Mouse (Mus musculus): ENCODE data around the gene Brd9.

Brd9 gene

GRCm38 (mm10) chr13:73937321-73938176 lies at the start of gene Brd9, which contains the start of gene Trip13:
Brd9 (plus strand) TSS chr13:73937811.
Trip13 (minus strand) TSS chr13:73937784.
- DNase-seq (ENCODE audit: low spot score in 2 of 2): peak; percentile 86 to 94

GRCm38 (mm10) chr13:73892493-73893178 lies 45.0 kb upstream of the Brd9 start:
- DNase-seq (ENCODE audit: low spot score in 2 of 2): no peak

DNA sequence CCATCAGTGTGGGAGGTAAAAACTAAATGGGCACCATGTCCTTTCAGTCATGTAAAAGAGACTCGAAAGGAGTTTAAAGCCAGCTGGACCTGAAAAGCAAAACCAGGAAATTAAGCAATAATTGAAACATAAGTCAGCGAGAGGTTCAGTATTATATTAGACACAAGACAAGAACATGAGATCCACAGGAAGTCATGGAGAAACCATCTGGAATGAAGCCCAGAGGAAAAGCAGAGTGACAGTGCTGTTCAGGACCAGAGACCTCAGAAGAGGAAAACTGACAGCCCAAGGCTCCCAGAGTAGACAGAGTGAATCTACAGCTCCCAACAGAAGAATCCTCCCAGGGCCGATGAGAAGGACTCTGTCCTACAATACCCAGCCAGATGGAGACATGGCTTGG lies 40.0 kb upstream of the Brd9 start:
- no peak for DNase-seq (ENCODE audit: low spot score in 2 of 2)

- DNase-seq (ENCODE audit: low spot score in 2 of 2): no peak
Measured at GRCm38 (mm10) chr13:73907136-73907535, 30.5 kb upstream of the Brd9 start.

GRCm38 (mm10) chr13:73907683-73908412 lies 29.8 kb upstream of the Brd9 start:
- peak; percentile 9 to 61 for DNase-seq (ENCODE audit: low spot score in 2 of 2)

DNA sequence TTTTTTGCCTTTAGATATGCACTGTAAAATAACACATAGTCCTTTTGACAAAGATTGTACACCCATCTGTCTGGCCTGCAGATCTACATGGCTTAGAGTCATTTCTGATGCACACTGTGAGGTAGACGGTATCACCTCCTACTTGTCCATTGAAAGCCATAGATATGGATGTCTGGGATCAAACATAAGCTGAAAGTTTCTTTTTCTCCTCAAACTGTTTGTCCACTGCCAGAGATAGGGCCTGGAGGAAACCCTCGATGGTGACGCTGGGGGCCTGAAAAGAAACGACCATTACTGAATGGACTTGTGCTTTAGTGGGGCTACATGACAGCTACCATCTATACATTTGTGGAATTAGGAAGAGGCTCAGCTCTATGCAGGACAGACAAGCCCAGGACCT lies 24.5 kb upstream of the Brd9 start:
- DNase-seq (ENCODE audit: low spot score in 2 of 2): no peak

GRCm38 (mm10) chr13:73932201-73932600 lies 5.4 kb upstream of the Brd9 start:
- DNase-seq (ENCODE audit: low spot score in 2 of 2): no peak

GRCm38 (mm10) chr13:73936938-73937320 lies 682 bp upstream of the Brd9 start:
- DNase-seq (ENCODE audit: low spot score in 2 of 2): no peak

DNA sequence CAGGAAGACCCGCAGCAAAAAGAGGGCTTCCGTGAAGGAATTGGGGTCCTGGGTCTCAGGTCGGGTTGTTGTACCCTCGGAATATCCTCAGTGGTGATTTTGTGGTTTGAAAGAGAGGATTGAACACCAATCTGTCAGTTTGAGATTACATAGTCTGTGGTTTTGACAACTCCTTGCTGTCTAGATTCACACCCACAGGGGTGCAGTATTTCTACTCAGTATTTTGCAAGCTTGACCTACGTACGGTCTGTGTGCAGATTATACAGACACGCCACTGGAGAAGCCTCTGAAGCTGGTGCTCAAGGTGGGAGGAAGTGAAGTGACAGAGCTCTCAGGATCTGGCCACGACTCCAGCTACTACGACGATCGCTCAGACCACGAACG lies 558 bp downstream of the Brd9 start:
- DNase-seq (ENCODE audit: low spot score in 2 of 2): peak in 1 of 2 experiments; percentile 3

GRCm38 (mm10) chr13:73939101-73939500 lies 1.5 kb downstream of the Brd9 start:
- no peak for DNase-seq (ENCODE audit: low spot score in 2 of 2)

DNA sequence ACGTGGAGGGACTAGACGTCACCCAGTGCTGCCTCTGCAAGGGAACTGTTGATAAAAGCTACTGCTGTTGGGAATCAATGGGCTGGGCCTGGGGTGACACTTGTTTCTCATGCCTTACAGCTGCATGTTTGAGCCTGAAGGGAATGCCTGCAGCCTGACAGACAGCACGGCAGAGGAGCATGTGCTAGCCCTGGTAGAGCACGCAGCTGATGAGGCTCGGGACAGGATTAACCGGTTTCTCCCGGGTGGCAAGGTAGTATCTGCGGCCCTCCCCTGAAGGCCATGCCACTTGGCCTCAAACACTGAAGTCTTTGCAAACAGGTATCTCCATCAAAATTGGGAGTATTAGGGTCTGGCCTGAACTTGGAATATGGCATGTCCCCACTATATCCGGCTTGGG lies 7.0 kb downstream of the Brd9 start:
- no peak for DNase-seq (ENCODE audit: low spot score in 2 of 2)

GRCm38 (mm10) chr13:73953551-73954130 lies 16.0 kb downstream of the Brd9 start:
- no peak for DNase-seq (ENCODE audit: low spot score in 2 of 2)

GRCm38 (mm10) chr13:73954666-73955065 lies 17.1 kb downstream of the Brd9 start:
- DNase-seq (ENCODE audit: low spot score in 2 of 2): no peak

GRCm38 (mm10) chr13:73955531-73955930 lies 17.9 kb downstream of the Brd9 start:
- no peak for DNase-seq (ENCODE audit: low spot score in 2 of 2)

GRCm38 (mm10) chr13:73960117-73960652 lies 22.6 kb downstream of the Brd9 start:
- no peak for DNase-seq (ENCODE audit: low spot score in 2 of 2)

GRCm38 (mm10) chr13:73961177-73961576 lies 23.6 kb downstream of the Brd9 start:
- no peak for DNase-seq (ENCODE audit: low spot score in 2 of 2)

DNA sequence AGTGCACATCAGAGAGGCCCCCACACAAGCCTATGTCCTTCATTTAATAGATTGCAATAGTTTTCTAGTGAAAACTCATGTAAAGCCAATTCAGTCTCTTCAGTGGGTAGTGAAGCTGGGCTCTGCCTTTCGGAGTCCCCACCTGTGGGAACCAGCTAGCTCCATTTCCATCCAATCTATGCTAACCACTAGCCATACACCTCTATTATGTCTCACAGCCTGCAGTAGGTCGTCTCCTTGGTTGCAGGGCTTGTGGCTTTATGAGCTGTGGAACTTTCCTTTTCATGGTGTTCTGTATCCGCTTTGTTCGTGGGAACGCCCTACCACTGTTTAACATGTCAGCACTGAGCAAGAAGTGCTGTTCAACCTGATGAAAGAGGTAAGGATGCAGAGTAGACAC lies 25.9 kb downstream of the Brd9 start, which contains the start of gene Zdhhc11:
Gene Zdhhc11 (plus strand): TSS at position 301 of the 400 bp plus-strand sequence.
- DNase-seq (ENCODE audit: low spot score in 2 of 2): no peak

- peak in 1 of 2 experiments; percentile 45 for DNase-seq (ENCODE audit: low spot score in 2 of 2)
Measured at GRCm38 (mm10) chr13:73970545-73971448, 33.2 kb downstream of the Brd9 start.

- no peak for DNase-seq (ENCODE audit: low spot score in 2 of 2)
Measured at GRCm38 (mm10) chr13:73974523-73974922, 36.9 kb downstream of the Brd9 start.

DNA sequence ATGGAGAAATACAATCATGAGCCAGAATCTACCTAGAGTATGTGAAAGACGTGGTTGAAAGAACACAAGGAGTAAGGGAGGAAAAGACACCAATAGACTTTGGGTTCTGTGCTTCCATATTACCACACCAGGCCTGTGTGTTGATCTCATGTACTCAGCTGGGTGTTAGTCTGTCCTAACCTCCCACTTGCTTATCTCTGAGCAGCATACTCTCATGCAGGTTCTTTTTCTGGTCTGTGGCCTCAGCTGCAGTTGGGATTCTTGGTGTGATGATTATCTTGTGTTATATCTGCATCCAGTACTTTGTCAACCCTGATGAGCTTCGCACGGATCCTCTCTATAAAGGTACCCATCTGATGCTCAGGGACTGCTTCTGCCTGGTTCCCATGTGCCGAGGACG lies 39.3 kb downstream of the Brd9 start:
- DNase-seq (ENCODE audit: low spot score in 2 of 2): no peak

- DNase-seq (ENCODE audit: low spot score in 2 of 2): no peak
Measured at GRCm38 (mm10) chr13:73990325-73990724, 52.7 kb downstream of the Brd9 start.

All from thymus, postnatal 10 days (tissue).